Mouse (Mus musculus) frontal cortex, postnatal 10 days (tissue): ENCODE measurements around the gene Id1.
A peak's percentile ranks its signal among the peaks of the same experiment; 100 is the strongest.

ENCODE experiments used
- DNase-seq, 2 experiments: peaks; one replicate each; pipeline ENCODE4 v3.0.0; 2022; ENCODE audit warnings: low spot score in 2 of 2, mixed read lengths in 1 of 2

Id1 gene

GRCm38 (mm10) chr2:152784640-152785039, 48.6 kb downstream of the Id1 start:
- DNase-seq = no peak

- DNase-seq = peak; percentile 59 to 75
Measured at GRCm38 (mm10) chr2:152785446-152786350, 49.6 kb downstream of the Id1 start.
